Mouse (Mus musculus): ENCODE measurements around the gene Hnf1a.

- TF ChIP-seq TCF12 (IDR thresholded peaks at IDR 0.05; ENCODE audit: insufficient read depth, poor library complexity, severe bottlenecking) (no peak), POLR2A (IDR thresholded peaks at IDR 0.05; ENCODE audit: insufficient read length, low read depth) (no peak), USF1 (IDR thresholded peaks at IDR 0.05; ENCODE audit: low read depth) (no peak), E2F4 (IDR thresholded peaks at IDR 0.05; ENCODE audit: insufficient read depth) (no peak), POLR2AphosphoS2 (IDR thresholded peaks at IDR 0.05; ENCODE audit: insufficient read length, low read depth) (no peak), CEBPB (IDR thresholded peaks at IDR 0.05; ENCODE audit: insufficient read depth, poor library complexity, severe bottlenecking) (no peak), MAX (IDR thresholded peaks at IDR 0.05; ENCODE audit: low read depth) (no peak), MYOG (IDR thresholded peaks at IDR 0.05; ENCODE audit: control insufficient read depth in 1 of 3, insufficient read depth in 1 of 3, insufficient read length in 2 of 3, low read depth in 2 of 3) (no peak), TCF3 (IDR thresholded peaks at IDR 0.05; ENCODE audit: insufficient read length, low read depth) (no peak), REST (IDR thresholded peaks at IDR 0.05; ENCODE audit: insufficient read depth, insufficient read length) (no peak), SRF (IDR thresholded peaks at IDR 0.05; ENCODE audit: control insufficient read depth, insufficient read length, low read depth) (no peak), MYOD1 (IDR thresholded peaks at IDR 0.05; ENCODE audit: control insufficient read depth in 1 of 3, insufficient read length in 2 of 3, low read depth in 2 of 3) (no peak)
These were observed 44.2 kb upstream of the Hnf1a start for GRCm38 (mm10) chr5:115015121-115015520.

Data from myocyte (in vitro differentiated cells).